Comparison of ENCODE assay signal across 8 mouse cellular contexts in the genomic region with DNA sequence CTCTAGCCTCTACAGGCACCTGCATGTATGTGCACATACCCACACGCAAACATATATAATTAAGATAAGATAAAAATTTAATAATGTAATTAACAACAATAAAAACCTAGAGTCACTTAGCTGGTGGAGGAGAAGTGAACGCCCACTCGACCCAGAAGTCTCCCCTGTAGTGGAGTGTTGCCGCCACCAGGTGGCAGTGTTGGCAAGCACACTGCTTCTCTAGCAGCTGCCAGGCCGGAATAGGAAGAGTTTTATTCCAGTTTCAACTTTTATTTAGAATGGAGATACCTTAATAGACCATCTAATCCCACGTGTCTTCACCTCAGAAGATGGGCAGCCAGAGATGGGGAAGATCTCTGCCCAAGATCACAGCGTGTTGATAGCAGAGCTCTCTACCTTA. TPM values are rescaled to one million over a fixed set of nuclear protein-coding genes. Genes with fewer than 3 reads are reported as not detected.
DNase-seq lines count a peak whose midpoint lies in the region; ATAC-seq and TF ChIP-seq lines count a peak whose summit lies in the region.

No protein-coding gene starts in this region.

- WGBS in heart, embryonic 12.5 days = 2% methylated on average over 7 of the region's 7 CpGs
- WGBS in limb, embryonic 10.5 days = 4% methylated on average over 7 of the region's 7 CpGs
- 2% methylated on average over 7 of the region's 7 CpGs for WGBS in neural tube, embryonic 11.5 days

- H3K27ac ChIP-seq in heart, embryonic 12.5 days (ENCODE audit: poor library complexity, severe bottlenecking) = no peak overlapping the region
- no peak overlapping the region for H3K27ac ChIP-seq in limb, embryonic 10.5 days
- H3K27ac ChIP-seq in neural tube, embryonic 11.5 days (ENCODE audit: low read depth, low read length) = no peak overlapping the region

- H3K27me3 ChIP-seq in heart, embryonic 12.5 days (replicated peaks) = peaks cover 16% of the 10 kb centered on the region
- peaks cover 11% of the 10 kb centered on the region for H3K27me3 ChIP-seq in limb, embryonic 10.5 days (ENCODE audit: low read depth, poor library complexity, severe bottlenecking)
- H3K27me3 ChIP-seq in neural tube, embryonic 11.5 days (ENCODE audit: control insufficient read depth, insufficient read depth, low read length) = no peaks in the 10 kb centered on the region

- no peak for ATAC-seq in heart, embryonic 12.5 days (ENCODE audit: insufficient number of reproducible peaks, low FRiP score)
- ATAC-seq in frontal cortex, adult (ENCODE audit: low TSS enrichment) = peak; percentile 23; the same call in 1 of the 2 replicates
- ATAC-seq in neural tube, embryonic 11.5 days (ENCODE audit: insufficient read depth, low FRiP score, low TSS enrichment) = no peak

- DNase-seq in heart, adult 18-20 months = peak; percentile 75 to 91
- peak; percentile 78 for DNase-seq in brain, embryonic 14.5 days (ENCODE audit: low read depth)
- DNase-seq in induced T-regulatory cell, adult 2 months (ENCODE audit: low read depth) = peak; percentile 79
- peak; percentile 89 for DNase-seq in limb, embryonic 10.5 days (ENCODE audit: low spot score)
- DNase-seq in neural tube, embryonic 11.5 days (ENCODE audit: low spot score) = peak; percentile 77
- DNase-seq in testis, postnatal 10 days (ENCODE audit: low spot score) = peak; percentile 91

- peak; percentile 99 for TF ChIP-seq CTCF in brain, embryonic 14.5 days (IDR thresholded peaks at IDR 0.05; ENCODE audit: borderline replicate concordance, extremely low read depth, insufficient read depth, insufficient read length)

- peaks cover 4% of the 10 kb centered on the region; the same call in 1 of the 2 replicates for H3K9me3 ChIP-seq in heart, embryonic 12.5 days (replicated peaks)
- no peaks in the 10 kb centered on the region for H3K9me3 ChIP-seq in limb, embryonic 10.5 days (replicated peaks)
- no peaks in the 10 kb centered on the region for H3K9me3 ChIP-seq in neural tube, embryonic 11.5 days (ENCODE audit: control insufficient read depth, low read length)

- no peak overlapping the region for H3K4me3 ChIP-seq in heart, embryonic 12.5 days
- H3K4me3 ChIP-seq in limb, embryonic 10.5 days = no peak overlapping the region
- no peak overlapping the region for H3K4me3 ChIP-seq in neural tube, embryonic 11.5 days (ENCODE audit: low read depth, low read length)

- no peak for TF ChIP-seq POLR2A in brain, embryonic 14.5 days (IDR thresholded peaks at IDR 0.05; ENCODE audit: borderline replicate concordance, extremely low read depth, insufficient read depth, insufficient read length, poor library complexity, severe bottlenecking)

- H3K4me2 ChIP-seq in heart, embryonic 12.5 days = no peak overlapping the region
- no peak overlapping the region for H3K4me2 ChIP-seq in neural tube, embryonic 11.5 days (ENCODE audit: low read depth)

- peaks cover 19% of the 10 kb centered on the region for H3K4me1 ChIP-seq in heart, embryonic 12.5 days (replicated peaks)
- H3K4me1 ChIP-seq in limb, embryonic 10.5 days = peaks cover 46% of the 10 kb centered on the region
- peaks cover 23% of the 10 kb centered on the region for H3K4me1 ChIP-seq in neural tube, embryonic 11.5 days (ENCODE audit: control insufficient read depth, insufficient read depth, low read length)

- H3K9ac ChIP-seq in heart, embryonic 12.5 days = no peak overlapping the region
- H3K9ac ChIP-seq in neural tube, embryonic 11.5 days (ENCODE audit: low read length) = no peak overlapping the region

- no peaks in the 10 kb centered on the region for H3K36me3 ChIP-seq in heart, embryonic 12.5 days
- H3K36me3 ChIP-seq in limb, embryonic 10.5 days = no peaks in the 10 kb centered on the region
- H3K36me3 ChIP-seq in neural tube, embryonic 11.5 days (ENCODE audit: control insufficient read depth, insufficient read depth, low read length) = no peaks in the 10 kb centered on the region

RNA-seq across cellular contexts. Expression of a gene that starts 28.1 kb away (rescaled TPM):
- total RNA-seq in heart, adult 18-20 months (2021) = under 1 TPM; 0.21 to 0.32 TPM
- polyA plus RNA-seq in heart, embryonic 12.5 days (2016; fragmentation: Nextera tagmentation; extraction: Ambion mirVana) = 10.0 and 10.3 TPM in 2 replicates
- 7.3 and 10.4 TPM in 2 replicates for polyA plus RNA-seq in brain, embryonic 14.5 days (2012; rRNA removed)
- polyA plus RNA-seq in limb, embryonic 10.5 days (2016; fragmentation: Nextera tagmentation; extraction: Ambion mirVana) = 37.8 and 48.3 TPM in 2 replicates
- 8.4 and 9.4 TPM in 2 replicates for polyA plus RNA-seq in neural tube, embryonic 11.5 days (2014; fragmentation: Nextera tagmentation; extraction: Ambion mirVana)
